Mouse (Mus musculus) neutrophil, adult 83 days (primary cell): ENCODE results near the gene Vmn2r71. TPM values are rescaled to one million over a fixed set of nuclear protein-coding genes. Genes with fewer than 3 reads are reported as not detected.

ENCODE experiments used
- total RNA-seq, 2 experiments: library from RNA; stranded (reverse); gene quantifications; one replicate each; pipeline ENCODE4 v1.2.4; 2023

Gene Vmn2r71
- total RNA-seq: not detected

GRCm38 (mm10) chr7:85562787-85563186, at the start of gene Vmn2r71:
Gene Vmn2r71 (plus strand): TSS chr7:85563087.

DNA sequence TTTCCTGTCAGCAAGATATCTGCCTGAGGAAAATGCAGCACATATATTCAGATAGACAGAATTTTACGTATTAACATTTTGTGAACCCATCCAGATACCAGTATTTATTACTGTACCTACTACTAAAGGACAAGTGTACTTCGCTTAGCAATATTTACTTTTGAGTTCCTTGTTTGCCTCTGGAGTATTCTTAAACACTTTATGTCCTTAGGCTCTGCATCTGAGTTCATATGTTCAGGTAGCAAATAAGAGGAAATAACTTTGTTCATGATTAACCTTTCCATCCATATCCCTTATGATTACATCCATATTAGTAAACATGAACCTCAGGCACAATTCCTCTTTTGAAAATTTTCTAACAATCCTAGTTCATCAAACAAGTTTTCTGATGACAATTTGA, 6.2 kb downstream of the Vmn2r71 start, which contains the start of gene Vmn2r70:
Gene Vmn2r70, minus strand, starts transcription at position 101 of the 400 bp plus-strand sequence.

Other genes starting within 250 kb of the Vmn2r71 start
- not detected for gene Vmn2r69, start 147.2 kb upstream of the Vmn2r71 start, total RNA-seq
- not detected for gene Vmn2r70, start 6.1 kb downstream of the Vmn2r71 start, total RNA-seq
- gene Vmn2r72, start 192.0 kb downstream of the Vmn2r71 start, total RNA-seq: not detected